Mouse (Mus musculus): ENCODE measurements around the gene Cers3. TPM values are rescaled to one million over a fixed set of nuclear protein-coding genes. Genes with fewer than 3 reads are reported as not detected.

Gene Cers3
- polyA plus RNA-seq, 1 experiment from 2014 or later, result 0.27 TPM

DNA sequence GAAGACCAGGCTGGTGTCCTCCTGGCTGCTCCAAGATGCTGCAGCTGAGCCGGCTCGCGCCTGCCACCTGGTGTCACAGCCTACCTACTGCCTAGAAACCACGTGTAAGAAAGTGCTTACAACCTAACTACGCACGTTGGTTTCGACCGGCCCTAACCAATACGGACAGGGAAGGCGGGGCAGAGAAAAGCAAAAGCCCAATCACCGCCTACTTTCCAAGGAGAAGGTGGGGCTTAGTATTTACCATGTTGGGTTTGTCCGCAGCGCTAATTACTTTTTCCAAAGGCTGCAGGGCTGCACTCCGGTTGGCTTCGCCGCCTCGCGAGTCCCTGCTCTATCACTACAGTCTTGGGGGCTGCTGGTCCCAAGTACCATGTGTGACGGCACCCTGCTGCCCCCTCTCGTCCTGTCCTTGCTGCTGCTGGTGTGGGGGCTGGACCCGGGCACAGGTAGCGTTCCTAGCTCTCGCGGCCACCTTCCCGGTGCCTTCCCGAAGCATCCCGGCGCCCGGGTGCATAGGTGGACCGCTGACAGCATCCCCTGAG lies 96.2 kb downstream of the Cers3 start, which contains the start of gene Adamts17:
Adamts17 (plus strand) TSS at position 273 of the 545 bp plus-strand sequence.
- no peaks in the 10 kb centered on the region for H3K9me3 ChIP-seq (ENCODE audit: control insufficient read depth, low read length)
- H3K4me3 ChIP-seq (ENCODE audit: low read depth, low read length), result peak within 1 kb of the TSS; percentile 63
- H3K36me3 ChIP-seq (ENCODE audit: control insufficient read depth, insufficient read depth, low read length), result no peaks in the 10 kb centered on the region
- peak within 1 kb of the TSS; percentile 52 for H3K9ac ChIP-seq (ENCODE audit: low read depth, low read length)
- peak; percentile 80 for DNase-seq (ENCODE audit: low spot score)
- peaks cover 31% of the 10 kb centered on the region for H3K27me3 ChIP-seq (replicated peaks; ENCODE audit: control insufficient read depth, insufficient read depth, low read length)
- 1% methylated on average over 30 of the region's 30 CpGs for WGBS
- peak; percentile 96 for ATAC-seq (replicated peaks; ENCODE audit: low FRiP score)
- H3K4me1 ChIP-seq (replicated peaks; ENCODE audit: control insufficient read depth, insufficient read depth, low read length), result peaks cover 4% of the 10 kb centered on the region; the same call in 1 of the 2 replicates
- no peak within 1 kb of the TSS for H3K27ac ChIP-seq (ENCODE audit: low read depth, low read length)
- peak within 1 kb of the TSS; percentile 83 for H3K4me2 ChIP-seq

GRCm38 (mm10) chr7:66840008-66840719 lies 96.9 kb downstream of the Cers3 start:
- peak; percentile 32; the same call in 1 of the 2 replicates for ATAC-seq (replicated peaks; ENCODE audit: low FRiP score)

DNA sequence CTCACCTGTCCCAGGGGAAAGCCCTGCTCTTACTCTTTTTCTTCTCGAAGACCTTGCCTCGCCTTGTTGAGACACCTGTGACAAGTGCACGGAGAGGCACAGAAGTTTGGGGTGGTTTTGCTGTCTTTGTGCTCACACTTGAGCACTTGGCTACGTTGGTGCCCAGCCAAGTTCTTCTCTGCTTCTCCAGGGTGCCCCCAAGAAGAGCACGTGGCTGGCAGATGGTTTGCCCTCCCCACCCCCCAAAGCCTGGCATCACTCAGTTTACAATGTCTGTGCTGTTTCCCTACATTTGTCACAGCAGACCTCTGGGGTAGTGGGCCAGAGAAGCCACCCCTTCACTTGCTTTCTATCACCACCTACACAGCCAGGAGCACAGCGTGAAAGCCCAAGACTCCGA lies 97.9 kb downstream of the Cers3 start:
- ATAC-seq (replicated peaks; ENCODE audit: low FRiP score) (no peak), DNase-seq (ENCODE audit: low spot score) (no peak)
- H3K4me1 ChIP-seq (replicated peaks; ENCODE audit: control insufficient read depth, insufficient read depth, low read length), result peaks cover 4% of the 10 kb centered on the region; the same call in 1 of the 2 replicates
- 72% methylated on average over 7 of the region's 7 CpGs for WGBS
- peaks cover 28% of the 10 kb centered on the region for H3K27me3 ChIP-seq (replicated peaks; ENCODE audit: control insufficient read depth, insufficient read depth, low read length)
- no peak overlapping the region for H3K9ac ChIP-seq (ENCODE audit: low read depth, low read length)
- H3K36me3 ChIP-seq (ENCODE audit: control insufficient read depth, insufficient read depth, low read length), result no peaks in the 10 kb centered on the region
- no peak overlapping the region for H3K4me3 ChIP-seq (ENCODE audit: low read depth, low read length)
- H3K27ac ChIP-seq (ENCODE audit: low read depth, low read length), result no peak overlapping the region
- H3K9me3 ChIP-seq (ENCODE audit: control insufficient read depth, low read length), result no peaks in the 10 kb centered on the region
- no peak overlapping the region for H3K4me2 ChIP-seq

More at GRCm38 (mm10) chr7:66840008-66840719, 96.9 kb downstream of the Cers3 start:
- under 1% methylated on average over 75 of the region's 76 CpGs for WGBS
- Histone ChIP-seq H3K4me3 (ENCODE audit: low read depth, low read length) (peak overlapping the region; percentile 63), H3K27ac (ENCODE audit: low read depth, low read length) (no peak overlapping the region), H3K27me3 (replicated peaks; ENCODE audit: control insufficient read depth, insufficient read depth, low read length) (peaks cover 28% of the 10 kb centered on the region), H3K9me3 (ENCODE audit: control insufficient read depth, low read length) (no peaks in the 10 kb centered on the region), H3K4me2 (peak overlapping the region; percentile 83), H3K9ac (ENCODE audit: low read depth, low read length) (peak overlapping the region; percentile 52), H3K36me3 (ENCODE audit: control insufficient read depth, insufficient read depth, low read length) (no peaks in the 10 kb centered on the region), H3K4me1 (replicated peaks; ENCODE audit: control insufficient read depth, insufficient read depth, low read length) (peaks cover 4% of the 10 kb centered on the region; the same call in 1 of the 2 replicates)
- peak; percentile 51 for DNase-seq (ENCODE audit: low spot score)

GRCm38 (mm10) chr7:66842021-66842420 lies 98.7 kb downstream of the Cers3 start:
- 54% methylated on average over 10 of the region's 10 CpGs for WGBS
- ATAC-seq (replicated peaks; ENCODE audit: low FRiP score) (no peak), DNase-seq (ENCODE audit: low spot score) (no peak)
- Histone ChIP-seq H3K9ac (ENCODE audit: low read depth, low read length) (no peak overlapping the region), H3K9me3 (ENCODE audit: control insufficient read depth, low read length) (no peaks in the 10 kb centered on the region), H3K36me3 (ENCODE audit: control insufficient read depth, insufficient read depth, low read length) (no peaks in the 10 kb centered on the region), H3K27ac (ENCODE audit: low read depth, low read length) (no peak overlapping the region), H3K4me2 (no peak overlapping the region), H3K27me3 (replicated peaks; ENCODE audit: control insufficient read depth, insufficient read depth, low read length) (peaks cover 28% of the 10 kb centered on the region), H3K4me3 (ENCODE audit: low read depth, low read length) (no peak overlapping the region), H3K4me1 (replicated peaks; ENCODE audit: control insufficient read depth, insufficient read depth, low read length) (peaks cover 4% of the 10 kb centered on the region; the same call in 1 of the 2 replicates)

GRCm38 (mm10) chr7:66843846-66844245 lies 100.5 kb downstream of the Cers3 start:
- H3K36me3 ChIP-seq (ENCODE audit: control insufficient read depth, insufficient read depth, low read length), result no peaks in the 10 kb centered on the region
- no peak overlapping the region for H3K4me2 ChIP-seq
- peaks cover 4% of the 10 kb centered on the region; the same call in 1 of the 2 replicates for H3K4me1 ChIP-seq (replicated peaks; ENCODE audit: control insufficient read depth, insufficient read depth, low read length)
- 69% methylated on average over 2 of the region's 2 CpGs for WGBS
- DNase-seq (ENCODE audit: low spot score) (no peak), ATAC-seq (replicated peaks; ENCODE audit: low FRiP score) (no peak)
- peaks cover 26% of the 10 kb centered on the region for H3K27me3 ChIP-seq (replicated peaks; ENCODE audit: control insufficient read depth, insufficient read depth, low read length)
- no peak overlapping the region for H3K9ac ChIP-seq (ENCODE audit: low read depth, low read length)
- H3K4me3 ChIP-seq (ENCODE audit: low read depth, low read length), result no peak overlapping the region
- no peak overlapping the region for H3K27ac ChIP-seq (ENCODE audit: low read depth, low read length)
- H3K9me3 ChIP-seq (ENCODE audit: control insufficient read depth, low read length), result no peaks in the 10 kb centered on the region

DNA sequence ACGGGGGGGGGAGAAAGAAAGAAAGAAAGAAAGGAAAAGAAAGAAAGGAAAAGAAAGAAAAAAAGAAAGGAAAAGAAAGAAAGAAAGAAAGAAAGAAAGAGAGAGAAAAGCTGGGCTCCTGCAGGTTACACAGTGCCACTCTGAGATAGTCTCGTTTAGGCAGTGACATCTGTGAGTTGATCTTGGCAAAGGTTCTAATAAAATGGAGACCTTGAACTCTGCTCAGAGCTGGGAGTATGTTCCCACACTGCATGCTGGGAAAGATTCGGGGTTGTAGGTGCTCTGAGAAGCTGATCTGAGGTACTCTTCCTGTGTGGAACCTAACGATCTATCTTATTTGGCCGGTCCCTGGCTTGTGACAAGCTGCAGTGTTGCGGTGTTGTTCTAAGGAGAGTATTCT lies 103.3 kb downstream of the Cers3 start:
- Histone ChIP-seq H3K4me1 (replicated peaks; ENCODE audit: control insufficient read depth, insufficient read depth, low read length) (no peaks in the 10 kb centered on the region), H3K4me3 (ENCODE audit: low read depth, low read length) (no peak overlapping the region), H3K9ac (ENCODE audit: low read depth, low read length) (no peak overlapping the region), H3K4me2 (no peak overlapping the region), H3K36me3 (ENCODE audit: control insufficient read depth, insufficient read depth, low read length) (no peaks in the 10 kb centered on the region), H3K9me3 (ENCODE audit: control insufficient read depth, low read length) (no peaks in the 10 kb centered on the region), H3K27ac (ENCODE audit: low read depth, low read length) (no peak overlapping the region), H3K27me3 (replicated peaks; ENCODE audit: control insufficient read depth, insufficient read depth, low read length) (peaks cover 6% of the 10 kb centered on the region; the same call in 1 of the 2 replicates)
- WGBS, result 71% methylated on average over 6 of the region's 6 CpGs
- ATAC-seq (replicated peaks; ENCODE audit: low FRiP score), result no peak
- no peak for DNase-seq (ENCODE audit: low spot score)

- no peak overlapping the region for H3K27ac ChIP-seq (ENCODE audit: low read depth, low read length)
- WGBS, result 73% methylated on average over 9 of the region's 9 CpGs
- no peak overlapping the region for H3K4me3 ChIP-seq (ENCODE audit: low read depth, low read length)
These were observed 104.0 kb downstream of the Cers3 start for GRCm38 (mm10) chr7:66847299-66847698.

DNA sequence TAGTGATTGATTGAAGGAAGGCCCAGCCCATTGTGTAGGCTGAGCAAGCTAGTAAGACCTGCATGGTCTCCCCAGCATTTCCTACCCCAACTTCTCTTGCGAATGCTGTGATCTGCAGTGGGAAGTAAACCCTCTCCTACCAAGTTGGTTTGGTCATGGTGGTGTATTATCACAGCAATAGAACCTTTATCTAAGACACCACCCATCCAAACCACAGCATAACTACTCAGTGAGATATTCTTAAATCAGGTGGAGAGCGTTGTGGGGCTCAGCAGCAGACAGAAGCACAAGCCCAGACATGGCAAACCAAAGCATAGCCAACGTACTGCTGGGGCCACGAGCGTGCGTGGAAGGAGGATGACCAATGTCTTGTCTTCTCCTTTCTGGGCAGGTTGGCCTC lies 106.0 kb downstream of the Cers3 start:
- Histone ChIP-seq H3K4me1 (replicated peaks; ENCODE audit: control insufficient read depth, insufficient read depth, low read length) (no peaks in the 10 kb centered on the region), H3K4me2 (no peak overlapping the region), H3K27me3 (replicated peaks; ENCODE audit: control insufficient read depth, insufficient read depth, low read length) (no peaks in the 10 kb centered on the region), H3K4me3 (ENCODE audit: low read depth, low read length) (no peak overlapping the region), H3K9me3 (ENCODE audit: control insufficient read depth, low read length) (no peaks in the 10 kb centered on the region), H3K36me3 (ENCODE audit: control insufficient read depth, insufficient read depth, low read length) (no peaks in the 10 kb centered on the region), H3K9ac (ENCODE audit: low read depth, low read length) (no peak overlapping the region), H3K27ac (ENCODE audit: low read depth, low read length) (no peak overlapping the region)
- no peak for ATAC-seq (replicated peaks; ENCODE audit: low FRiP score)
- 79% methylated on average over 6 of the region's 6 CpGs for WGBS
- DNase-seq (ENCODE audit: low spot score), result no peak

More at GRCm38 (mm10) chr7:66847299-66847698, 104.0 kb downstream of the Cers3 start:
- H3K9me3 ChIP-seq (ENCODE audit: control insufficient read depth, low read length), result no peaks in the 10 kb centered on the region
- no peak overlapping the region for H3K9ac ChIP-seq (ENCODE audit: low read depth, low read length)
- H3K27me3 ChIP-seq (replicated peaks; ENCODE audit: control insufficient read depth, insufficient read depth, low read length), result peaks cover 3% of the 10 kb centered on the region; the same call in 1 of the 2 replicates
- no peak for DNase-seq (ENCODE audit: low spot score)
- H3K4me1 ChIP-seq (replicated peaks; ENCODE audit: control insufficient read depth, insufficient read depth, low read length), result no peaks in the 10 kb centered on the region
- ATAC-seq (replicated peaks; ENCODE audit: low FRiP score), result no peak
- H3K4me2 ChIP-seq, result no peak overlapping the region
- no peaks in the 10 kb centered on the region for H3K36me3 ChIP-seq (ENCODE audit: control insufficient read depth, insufficient read depth, low read length)

Data from liver, embryonic 11.5 days (tissue).